Mouse (Mus musculus) limb, embryonic 14.5 days (tissue): ENCODE measurements around the gene Reep1. TPM values are rescaled to one million over a fixed set of nuclear protein-coding genes. Genes with fewer than 3 reads are reported as not detected.

ENCODE experiments used
- ATAC-seq: fragments of 200-750 bp; cut with Nextera tagmentation; 2 replicates; pipeline ENCODE4 v1.8.0; 2017; ENCODE audit warnings: low read depth, moderate number of reproducible peaks, moderate TSS enrichment; ENCODE audit not compliant: low FRiP score
- DNase-seq: peaks from one replicate; pipeline ENCODE4 v3.0.0-alpha.2; 2015; ENCODE audit warnings: low spot score
- H3K27ac ChIP-seq: fragments of 300-500 bp; sonication (generic); replicated peaks from 2 replicates; pipeline ENCODE4 v1.5.1; 2014; ENCODE audit warnings: low read depth, mild to moderate bottlenecking, low read length, moderate library complexity, mixed read lengths
- H3K27me3 ChIP-seq: fragments of 300-500 bp; sonication (generic); 2 replicates; pipeline ENCODE4 v1.6.1; 2014; ENCODE audit warnings: low read length, mixed read lengths; ENCODE audit not compliant: control insufficient read depth, insufficient read depth
- H3K36me3 ChIP-seq: fragments of 300-500 bp; sonication (generic); 2 replicates; pipeline ENCODE4 v1.6.1; 2014; ENCODE audit warnings: mild to moderate bottlenecking, low read length, moderate library complexity, mixed read lengths; ENCODE audit not compliant: control insufficient read depth, insufficient read depth
- H3K4me1 ChIP-seq: fragments of 300-500 bp; sonication (generic); 2 replicates; pipeline ENCODE4 v1.6.1; 2014; ENCODE audit warnings: antibody characterized with exemption, low read length, mixed read lengths; ENCODE audit not compliant: control insufficient read depth, insufficient read depth
- H3K4me2 ChIP-seq: fragments of 300-500 bp; sonication (generic); replicated peaks from 2 replicates; pipeline ENCODE4 v1.6.1; 2014; ENCODE audit warnings: low read depth, mild to moderate bottlenecking, low read length, moderate library complexity; ENCODE audit not compliant: severe bottlenecking
- H3K4me3 ChIP-seq: fragments of 300-500 bp; sonication (generic); replicated peaks from 2 replicates; pipeline ENCODE4 v1.5.1; 2014; ENCODE audit warnings: low read length
- H3K9ac ChIP-seq: fragments of 300-500 bp; sonication (generic); 2 replicates; pipeline ENCODE4 v1.6.1; 2014; ENCODE audit warnings: mild to moderate bottlenecking, low read depth, low read length, moderate library complexity; ENCODE audit not compliant: severe bottlenecking
- H3K9me3 ChIP-seq: fragments of 300-500 bp; sonication (generic); 2 replicates; pipeline ENCODE4 v1.6.1; 2016; ENCODE audit warnings: low read length; ENCODE audit not compliant: control insufficient read depth
- POLR2A ChIP-seq: fragments of 200-500 bp; IDR thresholded peaks from 2 replicates; pipeline ENCODE4 v1.8.0; 2012; ENCODE audit warnings: inconsistent platforms, mild to moderate bottlenecking, moderate library complexity, borderline replicate concordance; ENCODE audit not compliant: insufficient read depth, insufficient read length; ENCODE audit errors: extremely low read depth
- WGBS: fragments of 180-500 bp; shearing (Covaris S2); extraction: QIAGEN DNeasy Blood & Tissue Kit; methylation state at CpG from one replicate; pipeline ENCODE4 v1.1.7; 2014; 5-methylcytosine and 5-hydroxymethylcytosine counted together
- polyA plus RNA-seq, 2 experiments: library from polyadenylated mRNA; depleted of rRNA in 1 of 2; stranded (reverse) in 1 of 2; unstranded in 1 of 2; fragments of >200 nt; fragmentation: Nextera tagmentation in 1 of 2; extraction: Ambion mirVana in 1 of 2; gene quantifications; 2 replicates each; pipeline versions ENCODE4 v1.2.1 to v1.2.3; 2012 to 2014

The Reep1 gene
- polyA plus RNA-seq, 2 experiments, result 14.9 to 15.2 TPM

DNA sequence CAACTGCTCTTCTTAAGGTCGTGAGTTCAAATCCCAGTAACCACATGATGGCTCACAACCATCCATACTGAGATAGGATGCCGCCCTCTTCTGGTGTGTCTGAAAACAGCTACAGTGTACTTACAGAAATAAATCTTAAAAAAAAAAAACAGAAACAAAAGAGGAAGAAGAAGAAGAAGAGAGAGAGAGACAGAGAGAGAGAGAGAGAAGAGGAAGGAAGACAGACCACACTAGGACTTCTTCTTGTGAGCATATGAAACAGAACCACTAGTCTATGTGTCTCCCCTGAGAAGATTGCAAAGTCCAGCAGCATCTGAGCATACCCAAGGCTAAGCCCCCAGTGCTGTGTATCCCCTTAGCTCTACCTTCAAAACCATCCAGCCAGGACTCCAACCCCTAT lies 6.2 kb downstream of the Reep1 start:
- WGBS, result 87% methylated on average over 2 of the region's 2 CpGs
- no peak for ATAC-seq

GRCm38 (mm10) chr6:71715006-71715405 lies 7.6 kb downstream of the Reep1 start:
- 39% methylated on average over 5 of the region's 5 CpGs for WGBS
- no peak for TF ChIP-seq POLR2A
- Histone ChIP-seq H3K9ac (no peak overlapping the region), H3K4me2 (no peak overlapping the region), H3K27ac (no peak overlapping the region), H3K4me1 (peaks cover 6% of the 10 kb centered on the region; the same call in 1 of the 2 replicates), H3K4me3 (no peak overlapping the region), H3K9me3 (no peaks in the 10 kb centered on the region), H3K36me3 (no peaks in the 10 kb centered on the region), H3K27me3 (no peaks in the 10 kb centered on the region)
- ATAC-seq (no peak), DNase-seq (no peak)

More for the DNA sequence above, 6.2 kb downstream of the Reep1 start:
- no peak for DNase-seq
- Histone ChIP-seq H3K4me3 (no peak overlapping the region), H3K36me3 (no peaks in the 10 kb centered on the region), H3K4me2 (no peak overlapping the region), H3K4me1 (peaks cover 8% of the 10 kb centered on the region; the same call in 1 of the 2 replicates), H3K9ac (no peak overlapping the region), H3K27me3 (peaks cover 8% of the 10 kb centered on the region), H3K9me3 (no peaks in the 10 kb centered on the region), H3K27ac (no peak overlapping the region)
- TF ChIP-seq POLR2A, result no peak

DNA sequence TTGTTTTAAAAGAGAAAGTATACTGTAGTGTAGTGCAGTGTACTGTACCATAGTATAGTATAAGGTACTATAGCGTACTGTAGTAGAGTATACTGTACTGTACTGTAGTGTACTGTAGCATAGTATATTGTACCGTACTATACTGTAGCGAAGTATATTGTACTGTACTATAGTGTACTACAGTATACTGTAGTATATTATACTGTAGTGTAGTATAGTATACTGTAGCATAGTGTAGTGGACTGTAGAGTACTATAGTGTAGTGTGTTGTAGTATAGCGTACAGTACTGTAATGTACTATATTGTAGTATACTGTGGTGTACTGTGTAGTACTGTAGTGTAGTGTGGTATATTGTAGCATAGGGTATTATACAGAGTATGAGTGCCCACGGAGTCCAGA lies 9.1 kb downstream of the Reep1 start:
- no peak overlapping the region for H3K4me3 ChIP-seq
- H3K27me3 ChIP-seq, result no peaks in the 10 kb centered on the region
- H3K36me3 ChIP-seq, result no peaks in the 10 kb centered on the region
- ATAC-seq, result no peak
- TF ChIP-seq POLR2A, result no peak
- H3K27ac ChIP-seq, result no peak overlapping the region
- 99% methylated on average over 5 of the region's 5 CpGs for WGBS
- peaks cover 6% of the 10 kb centered on the region; the same call in 1 of the 2 replicates for H3K4me1 ChIP-seq
- H3K9me3 ChIP-seq, result no peaks in the 10 kb centered on the region
- H3K9ac ChIP-seq, result no peak overlapping the region
- no peak overlapping the region for H3K4me2 ChIP-seq
- DNase-seq, result no peak

- ATAC-seq, result no peak
- Histone ChIP-seq H3K9me3 (no peaks in the 10 kb centered on the region), H3K27ac (no peak overlapping the region), H3K27me3 (no peaks in the 10 kb centered on the region), H3K4me1 (peaks cover 6% of the 10 kb centered on the region; the same call in 1 of the 2 replicates), H3K4me2 (no peak overlapping the region), H3K4me3 (no peak overlapping the region), H3K36me3 (no peaks in the 10 kb centered on the region), H3K9ac (no peak overlapping the region)
- no peak for DNase-seq
- WGBS, result 74% methylated on average over 2 of the region's 2 CpGs
- no peak for TF ChIP-seq POLR2A
Measured at GRCm38 (mm10) chr6:71718322-71718721, 11.0 kb downstream of the Reep1 start.

DNA sequence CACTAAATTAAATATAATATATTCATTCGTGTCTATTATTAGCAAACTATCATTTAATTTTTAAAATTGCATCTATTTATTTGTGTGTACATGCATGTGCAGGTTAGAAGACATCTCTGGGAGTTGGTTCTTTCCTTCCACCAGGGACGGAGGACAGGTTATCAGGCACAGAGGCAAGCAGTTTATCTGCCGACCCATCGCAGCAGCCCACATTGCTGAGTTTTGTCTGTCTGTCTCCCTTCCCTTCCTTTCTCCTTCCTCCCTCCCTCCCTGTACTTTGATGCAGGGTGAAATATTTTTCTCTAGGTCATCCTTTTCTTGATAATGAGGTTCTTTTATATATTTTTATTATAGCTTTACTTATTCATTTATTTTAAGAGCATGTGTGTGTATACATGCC lies 11.9 kb downstream of the Reep1 start:
- Histone ChIP-seq H3K27ac (no peak overlapping the region), H3K4me1 (peaks cover 6% of the 10 kb centered on the region; the same call in 1 of the 2 replicates), H3K36me3 (no peaks in the 10 kb centered on the region), H3K4me2 (no peak overlapping the region), H3K27me3 (no peaks in the 10 kb centered on the region), H3K9me3 (no peaks in the 10 kb centered on the region), H3K9ac (no peak overlapping the region), H3K4me3 (no peak overlapping the region)
- no peak for ATAC-seq
- TF ChIP-seq POLR2A, result no peak
- DNase-seq, result no peak
- WGBS, result 84% methylated on average over 4 of the region's 4 CpGs

GRCm38 (mm10) chr6:71722988-71723387 lies 15.6 kb downstream of the Reep1 start:
- Histone ChIP-seq H3K9me3 (no peaks in the 10 kb centered on the region), H3K4me1 (peaks cover 6% of the 10 kb centered on the region; the same call in 1 of the 2 replicates), H3K9ac (no peak overlapping the region), H3K27ac (no peak overlapping the region), H3K36me3 (no peaks in the 10 kb centered on the region), H3K4me2 (no peak overlapping the region), H3K27me3 (no peaks in the 10 kb centered on the region), H3K4me3 (no peak overlapping the region)
- DNase-seq, result no peak
- WGBS, result 24% methylated on average over 2 of the region's 2 CpGs
- TF ChIP-seq POLR2A, result no peak
- ATAC-seq, result no peak
